Mouse (Mus musculus): ENCODE data around the gene St6galnac5. TPM values are rescaled to one million over a fixed set of nuclear protein-coding genes. Genes with fewer than 3 reads are reported as not detected.

Gene St6galnac5
- polyA plus RNA-seq, 1 experiment from 2014 or later: not detected

DNA sequence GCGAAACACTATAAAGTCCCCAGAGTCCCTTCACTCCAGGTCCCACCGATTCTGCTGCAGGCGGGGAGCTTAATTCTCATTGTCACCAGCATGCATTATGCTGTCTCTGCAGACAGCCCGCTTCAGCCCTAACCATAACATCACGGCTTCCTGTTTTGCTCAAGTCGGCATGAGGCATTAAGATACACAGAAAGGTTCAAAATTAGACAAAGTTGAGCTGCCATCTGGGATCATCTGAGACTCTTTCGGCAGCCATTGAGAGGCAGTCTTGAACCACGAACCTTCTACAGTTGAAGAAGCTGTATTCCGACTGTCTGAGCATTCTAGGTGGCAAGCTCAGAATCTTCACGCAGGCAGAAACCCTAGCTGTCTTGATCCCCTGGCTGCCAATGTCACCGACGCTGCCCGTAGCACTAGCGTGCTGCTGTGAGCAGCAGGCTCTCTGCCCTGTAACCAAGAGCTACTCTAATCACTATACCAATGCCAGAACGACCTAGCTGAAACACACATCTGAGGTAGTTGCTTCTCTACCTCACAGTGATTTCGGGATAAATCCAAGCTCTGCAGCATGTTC lies 12.2 kb downstream of the St6galnac5 start:
- Histone ChIP-seq H3K36me3 (ENCODE audit: inconsistent target) (no peaks in the 10 kb centered on the region), H3K27ac (no peak overlapping the region), H3K79me2 (ENCODE audit: inconsistent target) (no peaks in the 10 kb centered on the region), H3K4me3 (ENCODE audit: inconsistent target) (no peak overlapping the region)
- WGBS (ENCODE audit: missing documents): 49% methylated on average over 16 of the region's 16 CpGs

DNA sequence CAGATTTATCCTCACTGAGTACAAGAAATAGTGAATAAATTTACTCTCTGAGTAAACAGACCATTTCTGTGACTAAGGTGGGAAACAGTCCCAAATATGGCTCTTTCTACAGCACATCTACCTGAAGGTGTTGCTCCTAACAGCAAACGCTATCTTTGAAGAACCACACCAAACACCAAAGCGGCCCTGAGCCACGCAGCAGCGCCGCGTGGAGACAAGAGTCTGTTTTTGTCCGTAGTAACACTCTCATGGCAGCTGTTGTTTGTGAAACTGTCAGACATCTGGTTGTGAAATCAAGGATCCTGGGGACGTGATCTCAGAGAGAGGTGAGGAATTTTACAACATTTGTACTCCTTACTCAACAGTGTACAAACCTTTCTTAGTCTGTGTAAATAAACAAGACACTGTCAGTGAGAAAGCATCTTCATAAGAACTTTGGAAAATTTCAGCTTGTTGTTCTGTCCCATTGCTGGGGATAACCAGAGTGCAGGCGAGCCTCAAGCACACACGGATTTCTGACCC lies 20.1 kb downstream of the St6galnac5 start:
- H3K79me2 ChIP-seq (ENCODE audit: inconsistent target): no peaks in the 10 kb centered on the region
- no peaks in the 10 kb centered on the region for H3K36me3 ChIP-seq (ENCODE audit: inconsistent target)
- WGBS (ENCODE audit: missing documents): 90% methylated on average over 10 of the region's 10 CpGs
- H3K27ac ChIP-seq: no peak overlapping the region
- no peak overlapping the region for H3K4me3 ChIP-seq (ENCODE audit: inconsistent target)

DNA sequence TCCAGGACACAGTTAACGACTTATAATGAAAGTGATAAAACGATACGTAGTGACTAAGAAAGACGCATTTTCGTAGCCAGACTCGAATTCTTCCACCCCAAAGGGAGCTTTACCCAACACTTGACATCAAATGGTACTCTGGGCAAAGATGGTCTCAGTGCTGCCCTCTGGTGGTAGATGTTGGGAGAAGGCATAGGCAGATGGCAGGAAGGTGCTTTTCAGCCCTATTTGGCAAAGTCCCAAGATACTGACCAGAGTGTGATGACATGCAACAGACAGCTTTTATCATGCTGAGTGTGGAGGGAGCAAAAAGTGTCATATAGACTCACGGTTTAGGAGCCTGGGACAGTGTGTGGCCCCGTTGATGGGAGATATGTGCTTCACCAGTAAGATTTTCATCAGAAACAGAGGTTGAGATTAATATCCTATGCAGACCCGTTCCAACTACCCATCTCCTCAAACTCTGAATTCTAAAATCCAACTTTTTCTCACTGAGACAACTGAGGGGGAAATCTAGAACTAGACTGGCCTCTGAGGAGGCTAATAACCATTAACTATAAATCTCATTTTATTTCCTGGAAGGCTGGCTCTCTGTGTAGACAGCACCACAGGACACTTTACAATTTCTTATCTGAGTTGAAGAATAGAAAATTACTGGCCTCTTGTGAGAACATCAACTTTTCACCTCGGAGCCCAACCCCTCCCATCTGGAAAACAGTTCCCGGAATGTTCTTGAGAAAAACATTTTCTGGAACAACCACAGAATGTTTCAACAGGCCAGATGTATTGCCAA lies 23.5 kb downstream of the St6galnac5 start:
- WGBS (ENCODE audit: missing documents): 79% methylated on average over 11 of the region's 11 CpGs
- Histone ChIP-seq H3K4me3 (ENCODE audit: inconsistent target) (no peak overlapping the region), H3K79me2 (ENCODE audit: inconsistent target) (no peaks in the 10 kb centered on the region), H3K36me3 (ENCODE audit: inconsistent target) (no peaks in the 10 kb centered on the region), H3K27ac (no peak overlapping the region; the same call in 1 of the 2 replicates)

DNA sequence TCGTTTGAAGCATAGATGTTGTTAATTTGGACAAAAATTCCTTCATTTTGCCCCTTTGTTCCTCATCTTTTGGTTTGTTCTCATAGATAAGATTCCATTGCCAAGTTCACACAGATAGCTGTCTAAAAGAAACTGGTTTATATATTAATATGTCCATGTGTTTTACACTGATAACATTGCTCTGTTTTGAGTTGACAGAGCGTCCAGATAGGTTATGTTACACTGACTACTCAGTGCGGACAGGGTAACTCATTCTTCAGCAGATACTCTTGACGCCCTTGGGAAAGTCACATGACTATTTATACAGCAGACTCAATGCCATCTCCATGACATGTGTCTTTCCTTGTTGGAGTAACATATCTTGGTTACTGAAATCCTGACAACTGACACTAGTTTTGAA lies 25.3 kb downstream of the St6galnac5 start:
- H3K4me3 ChIP-seq (ENCODE audit: inconsistent target): no peak overlapping the region
- no peaks in the 10 kb centered on the region for H3K79me2 ChIP-seq (ENCODE audit: inconsistent target)
- H3K27ac ChIP-seq: no peak overlapping the region
- WGBS (ENCODE audit: missing documents): 96% methylated on average over 4 of the region's 4 CpGs
- H3K36me3 ChIP-seq (ENCODE audit: inconsistent target): no peaks in the 10 kb centered on the region

DNA sequence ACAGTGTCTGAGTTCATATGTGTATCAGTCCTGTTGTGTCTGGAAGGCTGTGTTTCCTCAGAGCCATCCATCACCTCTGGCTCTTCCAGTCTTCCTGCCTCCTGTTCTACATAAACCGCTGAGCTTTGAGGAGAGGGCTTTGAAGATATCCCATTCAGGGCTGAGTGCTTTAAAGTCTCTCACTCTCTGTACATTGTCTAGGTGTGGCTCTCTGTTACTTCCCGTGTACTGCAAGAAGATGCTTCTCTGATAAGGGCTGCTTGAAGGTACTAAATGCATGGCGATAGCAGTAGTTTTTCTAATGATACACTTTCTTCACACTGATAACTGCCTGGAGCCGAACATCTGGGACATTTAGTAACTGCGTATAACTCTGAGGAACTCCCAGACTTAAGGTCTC lies 26.0 kb downstream of the St6galnac5 start:
- Histone ChIP-seq H3K79me2 (ENCODE audit: inconsistent target) (no peaks in the 10 kb centered on the region), H3K4me3 (ENCODE audit: inconsistent target) (no peak overlapping the region), H3K36me3 (ENCODE audit: inconsistent target) (no peaks in the 10 kb centered on the region), H3K27ac (no peak overlapping the region)
- WGBS (ENCODE audit: missing documents): 93% methylated on average over 5 of the region's 5 CpGs

DNA sequence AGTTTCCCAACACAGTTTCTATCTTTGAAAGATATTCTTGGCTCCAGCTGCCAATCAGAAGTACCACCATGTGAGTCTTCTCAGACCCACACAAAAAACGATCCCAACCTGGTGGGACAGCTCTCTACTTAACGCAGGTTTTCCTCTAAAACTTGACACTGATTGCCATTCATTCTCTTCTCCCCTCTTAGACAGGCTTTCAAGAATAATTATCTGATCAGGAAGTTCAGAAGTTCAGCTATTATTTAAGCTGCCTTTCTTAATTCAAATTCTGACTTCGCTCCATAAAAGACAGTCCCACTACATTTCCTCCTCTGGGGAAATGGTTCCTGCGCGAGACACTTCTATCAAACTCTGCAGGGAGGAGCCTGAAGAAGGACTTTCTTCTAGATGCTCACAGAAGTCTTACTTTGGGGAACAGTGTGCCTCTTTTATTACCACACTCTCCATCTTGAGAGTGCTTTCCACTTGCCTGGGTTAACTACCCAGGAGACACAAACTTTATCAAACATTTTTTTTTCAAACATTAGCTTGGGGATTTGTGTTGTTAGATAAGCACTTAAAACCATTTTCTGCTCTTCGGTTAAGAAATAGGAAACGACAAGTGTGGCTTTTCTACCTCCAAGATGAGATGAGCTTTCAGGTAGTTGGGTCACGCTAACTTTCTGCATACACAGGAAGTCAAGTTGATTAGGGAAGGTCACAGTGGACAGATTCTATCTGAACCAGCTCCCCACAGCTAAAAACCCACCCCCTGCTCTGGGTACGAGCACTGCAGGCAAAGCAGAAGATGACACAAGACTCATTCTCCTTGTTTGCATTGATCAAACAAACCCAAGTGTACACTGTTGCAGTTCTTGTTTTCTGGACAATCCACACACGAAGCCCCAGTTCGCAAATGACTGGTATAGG lies 30.2 kb downstream of the St6galnac5 start:
- H3K4me3 ChIP-seq (ENCODE audit: inconsistent target): no peak overlapping the region
- WGBS (ENCODE audit: missing documents): 56% methylated on average over 11 of the region's 11 CpGs
- no peak overlapping the region for H3K27ac ChIP-seq
- no peaks in the 10 kb centered on the region for H3K36me3 ChIP-seq (ENCODE audit: inconsistent target)
- H3K79me2 ChIP-seq (ENCODE audit: inconsistent target): no peaks in the 10 kb centered on the region

DNA sequence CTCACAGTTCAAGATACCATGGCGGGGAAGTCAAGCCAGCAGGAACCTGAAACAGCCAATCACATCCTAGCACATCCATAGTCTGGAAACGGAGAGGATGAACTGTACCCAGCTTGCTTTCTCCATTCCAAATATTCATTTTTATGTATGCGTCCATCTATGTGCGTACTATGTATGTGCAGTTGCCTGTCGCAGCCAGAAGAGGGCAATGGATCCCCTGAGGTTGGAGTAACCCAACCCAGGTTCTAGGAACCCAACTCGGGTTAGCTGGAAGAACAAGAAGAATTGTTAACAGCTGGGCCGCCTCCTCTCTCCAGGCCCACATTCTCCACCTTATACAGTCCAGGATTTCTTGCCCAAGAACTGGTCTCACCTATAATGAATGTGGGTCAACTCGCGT lies 31.1 kb downstream of the St6galnac5 start:
- no peak overlapping the region for H3K4me3 ChIP-seq (ENCODE audit: inconsistent target)
- 92% methylated on average over 9 of the region's 9 CpGs for WGBS (ENCODE audit: missing documents)
- no peak overlapping the region for H3K27ac ChIP-seq
- no peaks in the 10 kb centered on the region for H3K36me3 ChIP-seq (ENCODE audit: inconsistent target)
- no peaks in the 10 kb centered on the region for H3K79me2 ChIP-seq (ENCODE audit: inconsistent target)

DNA sequence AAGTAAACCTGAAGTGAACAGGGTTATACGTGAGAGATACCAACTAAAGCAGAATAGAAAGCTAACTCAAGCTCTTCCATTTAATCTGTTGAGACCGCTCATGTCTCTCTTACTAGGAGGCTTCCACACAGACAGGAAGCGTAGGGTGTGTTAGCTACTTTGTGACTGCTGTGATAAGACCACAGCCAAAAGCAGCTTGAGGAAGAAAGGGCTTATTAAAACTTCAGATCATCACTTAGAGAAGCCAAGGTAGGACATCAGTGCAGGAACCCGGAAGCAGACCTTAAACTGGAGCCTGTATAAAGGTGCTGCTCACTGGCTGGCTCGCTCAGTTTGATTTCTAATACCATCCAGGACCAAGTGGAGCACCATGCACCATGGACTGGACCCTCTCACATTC lies 31.7 kb downstream of the St6galnac5 start:
- H3K27ac ChIP-seq: no peak overlapping the region
- no peak overlapping the region for H3K4me3 ChIP-seq (ENCODE audit: inconsistent target)
- H3K36me3 ChIP-seq (ENCODE audit: inconsistent target): no peaks in the 10 kb centered on the region
- WGBS (ENCODE audit: missing documents): 92% methylated on average over 5 of the region's 5 CpGs
- H3K79me2 ChIP-seq (ENCODE audit: inconsistent target): no peaks in the 10 kb centered on the region

DNA sequence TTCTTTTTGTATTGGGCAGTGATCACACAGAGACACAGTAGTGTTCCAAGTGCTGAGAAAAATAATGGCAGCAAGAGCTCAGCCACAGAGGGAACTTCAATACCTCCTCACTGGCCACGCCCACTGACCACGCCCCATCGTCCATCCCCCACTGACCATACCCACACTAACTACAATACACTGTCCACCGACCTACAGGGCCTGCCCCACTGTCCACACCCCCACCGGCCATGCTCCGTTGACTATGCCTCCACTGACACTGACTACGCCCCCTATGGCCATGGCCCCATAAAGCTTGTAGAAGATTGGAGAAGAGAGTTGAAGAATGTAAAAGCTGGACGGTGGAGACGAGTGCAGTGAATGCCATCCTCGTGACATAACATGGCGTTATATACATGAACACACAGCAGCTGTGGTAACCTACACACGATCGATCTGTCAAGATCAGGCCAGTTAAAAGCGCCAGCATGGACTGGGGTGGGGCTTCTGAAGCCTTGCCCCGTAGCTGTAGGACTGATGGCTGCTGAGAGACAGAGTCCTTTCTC lies 32.7 kb downstream of the St6galnac5 start:
- Histone ChIP-seq H3K36me3 (ENCODE audit: inconsistent target) (no peaks in the 10 kb centered on the region), H3K4me3 (ENCODE audit: inconsistent target) (no peak overlapping the region), H3K27ac (no peak overlapping the region), H3K79me2 (ENCODE audit: inconsistent target) (no peaks in the 10 kb centered on the region)
- WGBS (ENCODE audit: missing documents): 90% methylated on average over 15 of the region's 15 CpGs

DNA sequence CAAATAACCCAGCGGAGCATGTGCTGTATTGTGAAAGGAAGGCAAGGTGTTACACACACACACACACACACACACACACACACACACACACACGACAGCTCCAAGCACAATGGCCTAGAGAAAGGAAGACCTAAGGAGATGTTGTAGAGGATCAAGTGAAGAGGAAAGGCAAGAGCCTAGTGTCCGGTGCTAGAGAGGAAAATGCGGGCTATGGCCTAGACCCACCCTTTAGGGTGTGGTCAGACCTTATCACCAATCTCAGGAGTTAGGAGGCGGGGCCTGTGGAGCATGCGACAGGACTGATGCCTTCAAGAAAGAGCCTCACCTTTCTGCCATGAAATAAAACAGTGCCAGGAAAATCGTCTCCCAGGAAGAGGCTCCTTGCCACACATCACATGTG lies 33.5 kb downstream of the St6galnac5 start:
- H3K4me3 ChIP-seq (ENCODE audit: inconsistent target): no peak overlapping the region
- 91% methylated on average over 6 of the region's 7 CpGs for WGBS (ENCODE audit: missing documents)
- H3K79me2 ChIP-seq (ENCODE audit: inconsistent target): no peaks in the 10 kb centered on the region
- H3K27ac ChIP-seq: no peak overlapping the region
- H3K36me3 ChIP-seq (ENCODE audit: inconsistent target): no peaks in the 10 kb centered on the region

DNA sequence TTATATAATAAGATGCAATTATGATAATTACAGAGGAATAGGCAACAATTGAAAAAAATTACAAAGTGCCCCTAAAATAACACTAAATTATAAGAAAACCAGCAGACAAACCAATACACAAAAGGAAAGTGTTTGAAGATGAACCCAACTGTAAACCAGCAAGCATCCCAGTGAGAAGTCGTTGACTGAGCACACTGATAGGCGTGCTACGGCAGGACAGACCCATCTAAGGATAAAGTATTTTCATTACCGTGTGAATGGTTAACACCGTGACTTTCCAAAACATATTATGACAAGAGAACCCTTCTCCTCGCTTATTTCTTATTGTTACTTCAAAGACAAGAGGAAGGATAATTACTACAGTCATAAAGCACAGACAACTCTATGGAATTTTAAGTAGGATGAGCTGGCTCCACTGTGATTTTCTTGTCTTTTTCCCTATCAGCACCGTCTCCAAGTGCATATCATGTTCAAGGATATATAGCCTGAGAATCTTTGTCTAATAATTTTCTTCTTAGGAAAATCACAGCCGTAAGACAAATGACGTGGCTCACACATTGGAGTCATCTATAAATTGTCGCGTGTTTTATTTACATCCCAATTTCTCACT lies 34.9 kb downstream of the St6galnac5 start:
- 93% methylated on average over 11 of the region's 11 CpGs for WGBS (ENCODE audit: missing documents)
- Histone ChIP-seq H3K27ac (no peak overlapping the region), H3K4me3 (ENCODE audit: inconsistent target) (no peak overlapping the region), H3K36me3 (ENCODE audit: inconsistent target) (no peaks in the 10 kb centered on the region), H3K79me2 (ENCODE audit: inconsistent target) (no peaks in the 10 kb centered on the region)

DNA sequence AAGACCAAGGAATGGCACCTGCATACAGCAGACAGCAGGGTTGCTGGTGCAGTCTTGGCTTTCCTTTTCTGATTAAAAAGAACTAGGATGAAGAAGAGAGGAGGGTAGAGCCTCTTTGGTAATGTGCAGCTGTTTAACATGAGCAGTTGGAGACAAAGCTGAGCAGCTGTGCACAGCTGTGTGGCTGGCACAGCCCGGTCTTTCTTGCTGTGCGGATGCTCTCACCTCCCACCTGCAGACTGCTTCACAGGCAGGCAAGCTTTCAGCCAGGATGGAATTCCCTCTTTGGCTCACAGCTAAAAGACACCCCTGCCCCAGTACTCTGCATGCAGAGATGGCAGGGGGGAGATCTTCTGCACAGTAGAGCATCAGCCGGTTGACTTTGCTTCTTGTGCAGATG lies 37.3 kb downstream of the St6galnac5 start:
- WGBS (ENCODE audit: missing documents): 94% methylated on average over 3 of the region's 3 CpGs
- no peaks in the 10 kb centered on the region for H3K36me3 ChIP-seq (ENCODE audit: inconsistent target)
- H3K4me3 ChIP-seq (ENCODE audit: inconsistent target): no peak overlapping the region
- H3K79me2 ChIP-seq (ENCODE audit: inconsistent target): no peaks in the 10 kb centered on the region
- no peak overlapping the region for H3K27ac ChIP-seq

DNA sequence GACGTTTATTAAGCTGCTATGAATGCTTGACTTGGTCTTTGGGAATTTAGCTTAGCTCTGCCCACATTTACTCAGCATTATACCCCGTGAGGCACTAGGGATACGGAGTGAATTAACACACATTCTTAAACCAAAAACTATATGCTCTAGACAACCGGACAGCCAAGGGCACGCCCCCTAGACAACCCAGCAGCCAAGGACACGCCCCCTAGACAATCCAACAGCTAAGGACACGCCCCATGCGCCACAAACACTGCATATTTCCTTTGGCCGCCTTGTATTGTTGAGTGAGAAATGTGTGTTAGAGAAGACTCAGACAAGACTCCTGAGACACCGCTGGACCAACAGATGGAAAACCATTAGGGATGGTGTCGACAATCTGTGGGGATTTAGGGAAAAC lies 39.1 kb downstream of the St6galnac5 start:
- Histone ChIP-seq H3K36me3 (ENCODE audit: inconsistent target) (no peaks in the 10 kb centered on the region), H3K27ac (no peak overlapping the region), H3K79me2 (ENCODE audit: inconsistent target) (no peaks in the 10 kb centered on the region), H3K4me3 (ENCODE audit: inconsistent target) (no peak overlapping the region)
- 80% methylated on average over 11 of the region's 11 CpGs for WGBS (ENCODE audit: missing documents)

DNA sequence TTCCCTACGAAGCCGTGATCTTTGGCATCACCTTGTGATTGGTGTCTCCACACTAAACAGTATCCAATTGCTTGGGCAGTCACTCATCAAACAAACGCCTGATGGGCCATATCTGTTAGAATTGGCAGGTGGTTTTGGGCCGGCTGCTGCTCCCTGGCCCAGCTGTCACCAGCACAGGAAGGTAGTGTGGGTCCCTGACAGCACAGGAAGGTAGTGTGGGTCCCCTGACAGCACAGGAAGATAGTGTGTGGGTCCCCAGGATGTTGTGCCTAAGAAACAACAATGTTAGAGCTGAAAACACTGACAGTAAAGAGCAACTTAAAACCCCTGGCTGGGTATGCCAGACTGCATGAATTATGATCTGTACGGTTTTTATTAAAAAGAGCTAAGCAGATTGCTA lies 40.4 kb downstream of the St6galnac5 start:
- H3K27ac ChIP-seq: no peak overlapping the region
- no peaks in the 10 kb centered on the region for H3K79me2 ChIP-seq (ENCODE audit: inconsistent target)
- 64% methylated on average over 5 of the region's 5 CpGs for WGBS (ENCODE audit: missing documents)
- no peak overlapping the region for H3K4me3 ChIP-seq (ENCODE audit: inconsistent target)
- H3K36me3 ChIP-seq (ENCODE audit: inconsistent target): no peaks in the 10 kb centered on the region
